Mouse (Mus musculus) intestine, embryonic 14.5 days (tissue): ENCODE measurements around the gene Unc5cl. TPM values are rescaled to one million over a fixed set of nuclear protein-coding genes. Genes with fewer than 3 reads are reported as not detected.

Experiments
- ATAC-seq: fragments of 200-750 bp; cut with Nextera tagmentation; replicated peaks from 2 replicates; pipeline ENCODE4 v1.8.0; 2017; ENCODE audit warnings: low read depth, moderate number of reproducible peaks, moderate TSS enrichment, moderate library complexity; ENCODE audit not compliant: low FRiP score, low TSS enrichment
- DNase-seq: peaks from one replicate; pipeline ENCODE4 v3.0.0-alpha.2; 2018; ENCODE audit warnings: low spot score
- H3K27ac ChIP-seq: fragments of 300-500 bp; sonication (generic); 2 replicates; pipeline ENCODE4 v1.5.1; 2014; ENCODE audit warnings: low read depth, mild to moderate bottlenecking, control low read depth
- H3K27me3 ChIP-seq: fragments of 300-500 bp; sonication (generic); replicated peaks from 2 replicates; pipeline ENCODE4 v1.6.1; 2014; ENCODE audit warnings: low read length, control low read depth; ENCODE audit not compliant: control insufficient read depth, insufficient read depth
- H3K36me3 ChIP-seq: fragments of 300-500 bp; sonication (generic); 2 replicates; pipeline ENCODE4 v1.6.1; 2014; ENCODE audit warnings: low read length, control low read depth; ENCODE audit not compliant: control insufficient read depth, insufficient read depth
- H3K4me1 ChIP-seq: fragments of 300-500 bp; sonication (generic); replicated peaks from 2 replicates; pipeline ENCODE4 v1.6.1; 2014; ENCODE audit warnings: low read length, control low read depth, mixed read lengths; ENCODE audit not compliant: control insufficient read depth, insufficient read depth
- H3K4me2 ChIP-seq: fragments of 300-500 bp; sonication (generic); 2 replicates; pipeline ENCODE4 v1.6.1; 2014; ENCODE audit warnings: low read length
- H3K4me3 ChIP-seq: fragments of 300-500 bp; sonication (generic); 2 replicates; pipeline ENCODE4 v1.5.1; 2014; ENCODE audit warnings: low read depth, low read length, control low read depth, mixed read lengths
- H3K9ac ChIP-seq: fragments of 300-500 bp; sonication (generic); 2 replicates; pipeline ENCODE4 v1.6.1; 2014; ENCODE audit warnings: mild to moderate bottlenecking, low read length
- H3K9me3 ChIP-seq: fragments of 300-500 bp; sonication (generic); 2 replicates; pipeline ENCODE4 v1.6.1; 2016; ENCODE audit warnings: low read length, control low read depth; ENCODE audit not compliant: control insufficient read depth
- WGBS: fragments of 180-500 bp; shearing (Covaris S2); extraction: QIAGEN DNeasy Blood & Tissue Kit; methylation state at CpG from one replicate; pipeline ENCODE4 v1.1.7; 2014; 5-methylcytosine and 5-hydroxymethylcytosine counted together
- polyA plus RNA-seq: library from polyadenylated mRNA; unstranded; fragments of >200 nt; fragmentation: Nextera tagmentation; extraction: Ambion mirVana; gene quantifications from 2 replicates; pipeline ENCODE4 v1.2.1, GENCODE M21; 2014

Gene Unc5cl
- polyA plus RNA-seq, 1 experiment from 2014 or later, result 37.0 TPM

DNA sequence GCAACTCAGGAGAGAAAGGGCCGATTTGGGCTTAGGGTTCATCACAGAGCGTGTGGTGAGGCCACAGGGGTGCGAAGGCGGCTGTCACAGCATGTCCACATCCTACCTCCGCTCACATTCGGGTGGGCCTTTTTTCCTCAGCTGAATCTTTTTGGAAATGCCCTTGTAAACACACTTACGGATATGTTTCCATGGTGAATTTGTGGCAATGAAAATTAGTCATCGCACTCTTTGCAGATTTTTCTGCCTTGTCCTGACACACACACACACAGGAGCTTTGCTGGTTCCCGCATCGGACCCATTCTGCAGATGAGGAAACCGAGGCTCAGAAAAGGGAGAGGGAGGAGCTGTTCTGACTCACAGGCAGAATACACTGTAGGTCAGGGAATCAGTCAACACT lies 91.3 kb downstream of the Unc5cl start:
- Histone ChIP-seq H3K27me3 (no peaks in the 10 kb centered on the region), H3K9ac (no peak overlapping the region), H3K36me3 (no peaks in the 10 kb centered on the region), H3K4me3 (no peak overlapping the region), H3K27ac (no peak overlapping the region), H3K4me1 (peaks cover 11% of the 10 kb centered on the region), H3K9me3 (peaks cover 3% of the 10 kb centered on the region; the same call in 1 of the 2 replicates), H3K4me2 (no peak overlapping the region)
- DNase-seq (no peak), ATAC-seq (no peak)
- 88% methylated on average over 11 of the region's 11 CpGs for WGBS

DNA sequence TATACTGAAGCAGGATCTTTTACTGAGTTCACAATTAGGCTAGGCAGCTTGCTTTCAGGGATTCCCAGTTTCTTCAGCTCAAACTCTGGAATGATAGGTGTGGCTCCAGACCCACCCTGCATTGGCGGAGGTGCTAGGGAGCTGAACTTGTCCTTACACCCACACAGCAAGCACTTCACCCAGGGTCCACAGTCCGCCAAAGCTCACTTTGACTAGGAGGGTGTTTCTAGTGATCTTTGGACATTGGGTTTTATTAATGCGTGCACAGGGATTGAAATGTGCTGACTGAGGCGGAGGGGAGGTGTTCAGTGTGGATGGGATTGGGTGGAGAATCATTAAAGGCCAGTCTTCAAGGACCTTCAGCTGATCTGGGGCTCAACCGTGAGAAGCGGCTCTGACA lies 93.0 kb downstream of the Unc5cl start:
- DNase-seq, result no peak
- H3K9ac ChIP-seq, result no peak overlapping the region
- no peak overlapping the region for H3K4me3 ChIP-seq
- H3K4me2 ChIP-seq, result no peak overlapping the region
- H3K27me3 ChIP-seq, result no peaks in the 10 kb centered on the region
- H3K4me1 ChIP-seq, result peaks cover 9% of the 10 kb centered on the region
- H3K27ac ChIP-seq, result no peak overlapping the region
- ATAC-seq, result peak; percentile 74; the same call in 1 of the 2 replicates
- H3K9me3 ChIP-seq, result peaks cover 3% of the 10 kb centered on the region; the same call in 1 of the 2 replicates
- WGBS, result 69% methylated on average over 6 of the region's 6 CpGs
- no peaks in the 10 kb centered on the region for H3K36me3 ChIP-seq

DNA sequence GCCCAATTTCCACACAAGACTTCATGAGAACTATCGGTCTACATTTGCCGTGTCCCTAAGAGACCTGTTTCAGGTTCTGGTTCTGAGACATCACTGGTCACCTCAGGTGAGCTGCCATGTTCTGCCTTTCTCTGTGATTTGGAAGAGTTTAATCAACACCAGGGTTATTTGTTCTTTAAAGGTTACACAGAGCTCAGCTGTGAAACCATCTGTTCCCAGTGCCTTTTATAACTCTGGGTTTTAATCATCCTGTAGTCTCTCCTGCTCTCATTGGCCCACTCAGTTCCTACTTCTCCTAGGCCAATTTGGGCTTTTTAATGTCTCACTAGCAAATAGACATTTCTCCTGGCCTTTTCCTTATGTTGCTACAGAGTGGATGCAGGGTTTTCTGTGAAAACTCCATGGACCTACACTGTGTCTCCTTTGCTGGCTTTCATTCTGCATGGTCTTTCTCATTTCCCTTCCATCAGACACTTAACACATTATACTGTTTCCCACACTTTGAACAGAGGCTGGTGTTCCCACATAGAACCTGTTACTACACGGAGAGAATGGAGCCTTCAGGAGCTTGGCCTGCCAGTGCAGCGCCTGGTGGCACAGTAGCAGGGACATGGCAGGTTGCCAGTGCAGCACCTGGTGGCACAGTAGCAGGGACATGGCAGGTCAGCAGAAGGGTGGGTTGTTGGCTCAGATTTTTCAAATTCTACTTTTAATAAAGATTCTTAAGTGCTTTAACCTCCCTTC lies 97.3 kb downstream of the Unc5cl start:
- Histone ChIP-seq H3K4me2 (no peak overlapping the region), H3K4me3 (no peak overlapping the region), H3K36me3 (no peaks in the 10 kb centered on the region), H3K9ac (no peak overlapping the region), H3K9me3 (peaks cover 3% of the 10 kb centered on the region; the same call in 1 of the 2 replicates), H3K27me3 (no peaks in the 10 kb centered on the region), H3K27ac (no peak overlapping the region), H3K4me1 (no peaks in the 10 kb centered on the region)
- no peak for DNase-seq
- 91% methylated on average over 4 of the region's 4 CpGs for WGBS
- no peak for ATAC-seq

DNA sequence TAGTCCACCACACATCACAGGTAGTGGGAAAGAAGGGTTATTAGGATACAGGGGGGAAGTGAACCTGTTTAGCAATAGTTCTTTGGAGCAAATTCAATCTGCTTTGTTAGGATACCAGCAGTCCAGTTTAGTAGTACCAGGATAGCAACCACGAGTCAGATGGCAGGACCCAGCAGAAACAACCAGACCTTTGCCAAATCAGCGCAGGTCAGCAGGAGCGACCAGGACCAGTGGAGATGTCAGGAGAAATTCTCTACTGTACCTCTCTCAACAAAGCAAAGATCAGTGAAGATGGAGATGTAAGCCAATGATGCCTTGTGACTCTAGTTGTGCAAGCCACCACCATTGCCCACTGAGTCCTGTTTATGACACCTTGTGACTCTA lies 97.8 kb downstream of the Unc5cl start:
- 88% methylated on average over 3 of the region's 3 CpGs for WGBS

DNA sequence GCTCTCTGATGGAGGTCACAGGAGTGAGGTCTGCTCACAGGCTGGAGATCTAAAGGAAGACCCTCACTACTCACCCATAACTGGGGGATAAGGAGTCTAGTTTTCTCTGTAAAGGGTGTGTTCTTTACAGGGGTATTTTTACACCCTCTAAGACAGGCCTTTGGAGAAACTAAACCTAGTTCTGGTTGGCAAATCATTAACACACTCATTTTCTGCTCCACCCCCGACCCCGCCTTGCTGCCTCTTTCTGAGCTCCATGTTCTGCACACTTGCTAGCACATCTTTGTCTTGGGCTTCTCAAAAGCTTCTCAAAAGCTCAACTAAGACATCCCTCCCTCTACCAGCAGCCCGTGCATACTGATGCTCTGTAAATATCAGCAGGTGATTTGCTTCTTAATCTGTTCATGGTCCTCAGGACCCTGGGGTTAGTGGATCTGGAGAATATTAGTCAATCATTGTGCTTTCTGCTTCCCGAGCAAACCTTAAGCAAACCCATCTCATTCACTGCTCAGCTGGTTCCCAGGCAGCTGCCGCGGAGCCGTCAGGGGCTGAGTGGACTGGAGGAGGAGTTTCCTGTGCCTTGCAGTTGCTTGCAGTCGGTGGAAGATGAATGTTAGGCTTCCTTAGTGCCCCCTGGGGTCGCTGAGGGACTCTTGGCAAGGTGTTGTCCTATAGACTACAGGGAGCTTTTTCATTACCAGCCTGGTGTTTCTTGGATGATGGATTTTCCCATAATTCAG lies 101.7 kb downstream of the Unc5cl start:
- no peak overlapping the region for H3K4me3 ChIP-seq
- H3K27me3 ChIP-seq, result no peaks in the 10 kb centered on the region
- H3K9ac ChIP-seq, result no peak overlapping the region
- H3K36me3 ChIP-seq, result no peaks in the 10 kb centered on the region
- ATAC-seq, result no peak
- no peaks in the 10 kb centered on the region for H3K9me3 ChIP-seq
- WGBS, result 22% methylated on average over 9 of the region's 9 CpGs
- no peaks in the 10 kb centered on the region for H3K4me1 ChIP-seq
- H3K27ac ChIP-seq, result no peak overlapping the region
- no peak overlapping the region for H3K4me2 ChIP-seq
- peak; percentile 54 for DNase-seq

More for the DNA sequence above, 97.8 kb downstream of the Unc5cl start:
- DNase-seq (no peak), ATAC-seq (no peak)
- Histone ChIP-seq H3K9me3 (peaks cover 3% of the 10 kb centered on the region; the same call in 1 of the 2 replicates), H3K4me1 (no peaks in the 10 kb centered on the region), H3K27ac (no peak overlapping the region), H3K4me3 (no peak overlapping the region), H3K9ac (no peak overlapping the region), H3K4me2 (no peak overlapping the region), H3K36me3 (no peaks in the 10 kb centered on the region), H3K27me3 (no peaks in the 10 kb centered on the region)

DNA sequence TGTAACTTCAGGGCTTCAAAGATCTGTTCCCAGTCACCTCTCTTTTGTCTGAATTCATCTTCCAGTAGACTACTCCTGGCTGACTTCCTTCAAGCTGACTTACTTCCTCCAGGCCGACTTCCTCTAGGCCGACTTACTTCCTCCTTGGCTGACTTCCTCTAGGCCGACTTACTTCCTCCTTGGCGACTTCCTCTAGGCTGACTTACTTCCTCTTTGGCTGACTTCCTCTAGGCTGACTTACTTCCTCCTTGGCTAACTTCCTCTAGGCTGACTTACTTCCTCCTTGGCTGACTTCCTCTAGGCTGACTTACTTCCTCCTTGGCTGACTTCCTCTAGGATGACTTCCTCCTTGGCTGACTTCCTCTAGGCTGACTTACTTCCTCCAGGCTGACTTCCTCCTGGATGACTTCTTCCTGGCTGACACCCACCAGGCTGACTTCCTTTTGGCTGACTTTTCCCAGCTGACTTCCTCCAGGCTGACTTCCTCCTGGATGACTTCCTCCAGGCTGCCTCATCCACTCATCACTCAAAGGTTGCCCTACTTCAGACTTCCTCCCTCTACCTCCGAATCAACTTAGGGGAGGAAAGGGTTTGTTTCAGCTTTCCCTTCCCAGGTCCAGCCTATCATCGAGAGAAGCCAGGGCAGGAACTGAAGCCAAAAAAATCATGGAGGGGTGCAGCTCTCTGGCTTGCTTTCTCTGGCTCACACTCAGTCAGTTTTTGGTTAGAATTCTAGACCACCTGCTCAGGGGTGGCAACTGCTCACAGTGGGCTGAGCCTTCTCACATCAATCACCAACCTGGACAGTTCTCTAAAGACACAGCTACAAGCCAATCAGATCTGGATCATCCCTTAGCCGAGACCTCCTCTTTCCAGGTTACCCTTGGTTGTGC lies 103.4 kb downstream of the Unc5cl start:
- H3K9me3 ChIP-seq, result no peaks in the 10 kb centered on the region
- H3K27me3 ChIP-seq, result no peaks in the 10 kb centered on the region
- WGBS, result 87% methylated on average over 7 of the region's 7 CpGs
- H3K4me1 ChIP-seq, result no peaks in the 10 kb centered on the region
- no peak overlapping the region for H3K27ac ChIP-seq
- H3K36me3 ChIP-seq, result no peaks in the 10 kb centered on the region
- no peak overlapping the region for H3K4me2 ChIP-seq
- ATAC-seq (no peak), DNase-seq (no peak)
- no peak overlapping the region for H3K4me3 ChIP-seq
- H3K9ac ChIP-seq, result no peak overlapping the region

DNA sequence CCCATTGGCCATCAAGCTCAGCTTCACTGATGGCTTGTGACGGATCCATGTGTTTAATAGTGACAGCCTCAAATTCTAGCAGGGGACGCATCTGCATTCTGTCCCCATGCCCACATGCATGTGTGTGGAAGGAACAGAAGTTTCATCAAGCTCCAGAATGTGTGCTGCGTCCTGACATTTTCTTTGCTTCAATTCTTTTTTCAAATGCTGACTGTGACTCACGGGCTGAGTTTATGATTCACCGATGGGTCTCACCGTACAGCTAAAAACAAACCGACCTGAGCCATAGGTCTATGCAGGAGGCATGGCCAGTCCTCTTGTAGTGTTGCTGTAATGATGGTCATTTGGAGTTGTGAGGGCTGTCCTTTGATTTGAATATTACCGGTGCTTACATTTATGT lies 110.2 kb downstream of the Unc5cl start:
- no peak overlapping the region for H3K27ac ChIP-seq
- no peak overlapping the region for H3K9ac ChIP-seq
- no peaks in the 10 kb centered on the region for H3K9me3 ChIP-seq
- ATAC-seq, result no peak
- no peaks in the 10 kb centered on the region for H3K4me1 ChIP-seq
- no peaks in the 10 kb centered on the region for H3K36me3 ChIP-seq
- H3K4me3 ChIP-seq, result no peak overlapping the region
- no peaks in the 10 kb centered on the region for H3K27me3 ChIP-seq
- H3K4me2 ChIP-seq, result no peak overlapping the region
- DNase-seq, result no peak
- 86% methylated on average over 8 of the region's 8 CpGs for WGBS

DNA sequence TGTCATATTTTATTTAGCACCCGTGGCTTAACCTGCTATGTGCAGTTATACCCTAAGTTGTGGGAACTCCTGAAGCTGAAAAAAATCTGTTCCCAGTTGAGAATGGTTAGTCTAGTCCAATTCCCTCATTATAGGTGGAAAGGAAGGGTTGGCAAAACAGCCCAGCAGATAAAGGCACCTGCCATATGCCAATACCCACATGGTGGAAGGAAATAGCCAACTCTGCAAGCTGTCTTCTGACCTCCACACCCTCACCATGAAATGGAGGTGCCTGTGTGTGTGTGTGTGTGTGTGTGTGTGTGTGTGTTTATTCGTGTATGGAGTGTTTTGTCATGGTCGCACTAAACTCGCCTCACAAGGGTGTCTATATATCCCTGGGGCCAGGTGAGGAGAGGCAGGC lies 115.0 kb downstream of the Unc5cl start:
- ATAC-seq, result no peak

More for the DNA sequence above, 115.0 kb downstream of the Unc5cl start:
- WGBS, result 84% methylated on average over 4 of the region's 4 CpGs
- no peak overlapping the region for H3K4me2 ChIP-seq
- no peaks in the 10 kb centered on the region for H3K27me3 ChIP-seq
- DNase-seq, result no peak
- H3K27ac ChIP-seq, result no peak overlapping the region
- no peak overlapping the region for H3K4me3 ChIP-seq
- no peaks in the 10 kb centered on the region for H3K4me1 ChIP-seq
- H3K9ac ChIP-seq, result no peak overlapping the region
- no peaks in the 10 kb centered on the region for H3K9me3 ChIP-seq
- H3K36me3 ChIP-seq, result no peaks in the 10 kb centered on the region
